Mouse (Mus musculus): ENCODE results near the gene Olfr816.
"Not testable (repeated sequence)": the region's sequence is repeated elsewhere in the genome, so short reads cannot be mapped to it uniquely, and the experiment has no call there.

Gene Olfr816

GRCm38 (mm10) chr10:129915497-129915896, at the start of gene Olfr816:
Olfr816 (minus strand) TSS chr10:129915597.
- DNase-seq = no peak

GRCm38 (mm10) chr10:129949000-129949399, 33.6 kb upstream of the Olfr816 start, which contains the start of gene Olfr818:
Olfr818 (minus strand) TSS chr10:129949100.
- DNase-seq = no peak

DNA sequence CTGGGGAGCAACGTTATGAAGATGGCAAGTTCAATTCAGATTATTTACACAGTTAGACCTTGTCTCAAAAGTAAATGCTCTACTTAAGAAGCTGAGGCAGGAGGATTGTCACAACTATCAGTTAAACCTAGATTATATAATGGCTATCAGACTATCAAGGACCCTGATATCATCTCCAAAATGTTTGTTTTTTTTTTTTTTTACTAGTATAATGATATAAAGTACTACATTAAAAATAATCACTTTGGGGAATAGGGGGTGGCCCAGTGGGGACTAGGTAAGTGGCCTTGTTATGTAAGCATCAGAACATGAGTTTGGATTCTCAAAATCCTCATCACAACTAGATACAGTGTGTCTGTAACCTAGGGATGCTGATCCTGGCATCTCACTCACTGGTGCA, 9.6 kb downstream of the Olfr816 start, which contains the start of gene Olfr815:
TSS of gene Olfr815 (minus strand) at position 101 of the 400 bp plus-strand sequence.
- not testable (repeated sequence) for DNase-seq

DNA sequence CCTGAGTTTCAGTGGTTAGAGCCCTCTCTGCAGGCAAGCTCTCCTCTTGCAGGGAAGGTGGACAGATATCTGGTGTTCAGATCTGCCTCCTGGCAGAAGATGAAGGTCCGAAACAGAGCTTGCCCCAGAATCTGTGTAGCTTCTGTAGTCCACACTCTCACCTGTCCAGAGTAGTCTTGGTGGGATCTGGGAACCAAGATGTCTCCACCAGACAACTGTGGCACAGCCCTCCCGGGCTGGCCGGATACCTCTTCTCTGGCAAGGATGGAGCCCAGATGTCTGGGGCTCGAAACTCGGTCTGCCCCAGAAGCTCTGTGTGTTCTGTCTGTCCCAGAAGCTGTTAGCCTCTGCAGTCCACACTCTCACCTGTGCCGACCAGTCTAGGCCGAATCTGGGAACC, 29.5 kb downstream of the Olfr816 start:
- no peak for DNase-seq

DNA sequence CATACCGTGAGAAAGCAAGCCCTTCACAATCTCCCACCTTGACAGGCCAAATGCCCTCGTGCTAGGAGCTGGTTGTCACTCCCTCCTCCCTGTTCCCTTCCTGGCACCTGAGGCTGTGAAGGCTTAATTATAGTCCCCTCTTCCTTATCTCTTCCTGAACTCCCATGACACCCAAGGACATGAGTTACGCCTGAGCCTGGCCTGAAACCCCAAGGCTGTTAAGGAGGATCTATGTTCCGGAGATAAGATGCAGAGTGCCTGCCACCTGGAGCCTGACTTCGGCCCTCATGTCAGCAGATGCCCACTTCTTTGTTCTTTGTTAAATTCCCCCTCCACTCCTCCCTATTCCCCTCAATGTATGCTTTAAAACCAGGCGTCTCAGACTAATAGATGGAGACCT, 29.9 kb downstream of the Olfr816 start:
- not testable (repeated sequence) for DNase-seq

- not testable (repeated sequence) for DNase-seq
These were observed 35.6 kb downstream of the Olfr816 start, which contains the start of gene Olfr814 for GRCm38 (mm10) chr10:129879751-129880150. Olfr814 (minus strand) TSS chr10:129879851.
